Mouse (Mus musculus) erythroblast, embryonic 14.5 days (primary cell): ENCODE data around the gene Fxyd3.

Source experiments
- GATA1 ChIP-seq: IDR thresholded peaks from 2 replicates; pipeline ENCODE4 v1.6.1; 2012; ENCODE audit warnings: low read length, inconsistent platforms, mixed read lengths
- TAL1 ChIP-seq: IDR thresholded peaks from 3 replicates; pipeline ENCODE4 v1.6.1; 2012; ENCODE audit warnings: low read length, inconsistent platforms, mixed read lengths

DNA sequence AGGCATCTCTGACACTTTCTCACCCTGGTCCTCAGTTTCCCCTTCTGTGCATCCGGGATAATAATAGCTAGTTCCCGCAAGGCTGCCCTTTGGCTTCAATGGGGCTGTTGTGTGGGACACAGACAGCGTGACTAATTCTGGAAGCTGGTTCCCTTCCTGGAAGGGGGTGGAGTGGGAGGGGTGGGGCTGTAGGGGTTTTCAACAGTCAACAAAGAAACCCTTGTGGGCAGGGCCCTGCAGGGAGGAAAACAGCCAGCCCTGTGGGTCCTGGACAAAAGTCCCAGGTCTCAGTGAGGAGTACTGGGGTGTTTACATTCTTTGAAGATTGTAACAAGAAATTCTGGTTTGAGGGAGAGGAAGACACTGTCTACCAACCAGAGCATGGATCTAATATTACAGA lies 8.7 kb upstream of the Fxyd3 start:
- TF ChIP-seq TAL1 (no peak), GATA1 (no peak)
